Mouse (Mus musculus): Measurements from ENCODE around the gene Gm20388. TPM values are rescaled to one million over a fixed set of nuclear protein-coding genes. Genes with fewer than 3 reads are reported as not detected.

Gene Gm20388
- polyA plus RNA-seq, 1 experiment, result 28.1 TPM

GRCm38 (mm10) chr8:120435781-120436180 lies 525.1 kb downstream of the Gm20388 start:
- Histone ChIP-seq H3K9me3 (replicated peaks; ENCODE audit: control insufficient read depth, insufficient read depth, low read length, poor library complexity, severe bottlenecking) (no peaks in the 10 kb centered on the region), H3K4me1 (ENCODE audit: control insufficient read depth, insufficient read depth, low read length) (peaks cover 2% of the 10 kb centered on the region), H3K9ac (ENCODE audit: low read depth, poor library complexity, severe bottlenecking) (no peak overlapping the region), H3K36me3 (ENCODE audit: control insufficient read depth, insufficient read depth, low read length, poor library complexity, severe bottlenecking) (no peaks in the 10 kb centered on the region), H3K27me3 (ENCODE audit: control insufficient read depth, insufficient read depth, low read length, poor library complexity, severe bottlenecking) (no peaks in the 10 kb centered on the region), H3K27ac (ENCODE audit: insufficient read depth, low read length) (no peak overlapping the region), H3K4me3 (ENCODE audit: low read depth, low read length) (no peak overlapping the region)
- TF ChIP-seq EP300 (IDR thresholded peaks at IDR 0.05; ENCODE audit: insufficient read depth, low read depth, low read length) (no peak), CTCF (IDR thresholded peaks at IDR 0.05; ENCODE audit: low read depth, low read length) (no peak), POLR2A (IDR thresholded peaks at IDR 0.05; ENCODE audit: insufficient read depth, low read length) (no peak)

- Histone ChIP-seq H3K9ac (ENCODE audit: low read depth, poor library complexity, severe bottlenecking) (no peak overlapping the region), H3K4me1 (ENCODE audit: control insufficient read depth, insufficient read depth, low read length) (peaks cover 2% of the 10 kb centered on the region), H3K27ac (ENCODE audit: insufficient read depth, low read length) (no peak overlapping the region), H3K27me3 (ENCODE audit: control insufficient read depth, insufficient read depth, low read length, poor library complexity, severe bottlenecking) (no peaks in the 10 kb centered on the region), H3K36me3 (ENCODE audit: control insufficient read depth, insufficient read depth, low read length, poor library complexity, severe bottlenecking) (no peaks in the 10 kb centered on the region), H3K4me3 (ENCODE audit: low read depth, low read length) (no peak overlapping the region), H3K9me3 (replicated peaks; ENCODE audit: control insufficient read depth, insufficient read depth, low read length, poor library complexity, severe bottlenecking) (no peaks in the 10 kb centered on the region)
- TF ChIP-seq EP300 (IDR thresholded peaks at IDR 0.05; ENCODE audit: insufficient read depth, low read depth, low read length) (no peak), CTCF (IDR thresholded peaks at IDR 0.05; ENCODE audit: low read depth, low read length) (no peak), POLR2A (IDR thresholded peaks at IDR 0.05; ENCODE audit: insufficient read depth, low read length) (no peak)
Measured at GRCm38 (mm10) chr8:120436491-120437030, 525.9 kb downstream of the Gm20388 start.

GRCm38 (mm10) chr8:120437207-120437606 lies 526.6 kb downstream of the Gm20388 start:
- Histone ChIP-seq H3K4me3 (ENCODE audit: low read depth, low read length) (no peak overlapping the region), H3K4me1 (ENCODE audit: control insufficient read depth, insufficient read depth, low read length) (peaks cover 2% of the 10 kb centered on the region), H3K9me3 (replicated peaks; ENCODE audit: control insufficient read depth, insufficient read depth, low read length, poor library complexity, severe bottlenecking) (no peaks in the 10 kb centered on the region), H3K9ac (ENCODE audit: low read depth, poor library complexity, severe bottlenecking) (no peak overlapping the region), H3K27me3 (ENCODE audit: control insufficient read depth, insufficient read depth, low read length, poor library complexity, severe bottlenecking) (no peaks in the 10 kb centered on the region), H3K36me3 (ENCODE audit: control insufficient read depth, insufficient read depth, low read length, poor library complexity, severe bottlenecking) (no peaks in the 10 kb centered on the region), H3K27ac (ENCODE audit: insufficient read depth, low read length) (no peak overlapping the region)
- no peak for TF ChIP-seq POLR2A (IDR thresholded peaks at IDR 0.05; ENCODE audit: insufficient read depth, low read length)
- TF ChIP-seq CTCF (IDR thresholded peaks at IDR 0.05; ENCODE audit: low read depth, low read length), result no peak
- no peak for TF ChIP-seq EP300 (IDR thresholded peaks at IDR 0.05; ENCODE audit: insufficient read depth, low read depth, low read length)

- Histone ChIP-seq H3K9ac (ENCODE audit: low read depth, poor library complexity, severe bottlenecking) (no peak overlapping the region), H3K27me3 (ENCODE audit: control insufficient read depth, insufficient read depth, low read length, poor library complexity, severe bottlenecking) (no peaks in the 10 kb centered on the region), H3K27ac (ENCODE audit: insufficient read depth, low read length) (no peak overlapping the region), H3K9me3 (replicated peaks; ENCODE audit: control insufficient read depth, insufficient read depth, low read length, poor library complexity, severe bottlenecking) (no peaks in the 10 kb centered on the region), H3K4me3 (ENCODE audit: low read depth, low read length) (no peak overlapping the region; the same call in 1 of the 2 replicates), H3K4me1 (ENCODE audit: control insufficient read depth, insufficient read depth, low read length) (peaks cover 2% of the 10 kb centered on the region), H3K36me3 (ENCODE audit: control insufficient read depth, insufficient read depth, low read length, poor library complexity, severe bottlenecking) (no peaks in the 10 kb centered on the region)
- no peak for TF ChIP-seq CTCF (IDR thresholded peaks at IDR 0.05; ENCODE audit: low read depth, low read length)
- no peak for TF ChIP-seq POLR2A (IDR thresholded peaks at IDR 0.05; ENCODE audit: insufficient read depth, low read length)
- TF ChIP-seq EP300 (IDR thresholded peaks at IDR 0.05; ENCODE audit: insufficient read depth, low read depth, low read length), result no peak
Measured at GRCm38 (mm10) chr8:120437666-120438395, 527.2 kb downstream of the Gm20388 start.

GRCm38 (mm10) chr8:120439309-120439708 lies 528.7 kb downstream of the Gm20388 start:
- Histone ChIP-seq H3K9me3 (replicated peaks; ENCODE audit: control insufficient read depth, insufficient read depth, low read length, poor library complexity, severe bottlenecking) (no peaks in the 10 kb centered on the region), H3K36me3 (ENCODE audit: control insufficient read depth, insufficient read depth, low read length, poor library complexity, severe bottlenecking) (no peaks in the 10 kb centered on the region), H3K9ac (ENCODE audit: low read depth, poor library complexity, severe bottlenecking) (peak overlapping the region; percentile 20; the same call in 1 of the 2 replicates), H3K27me3 (ENCODE audit: control insufficient read depth, insufficient read depth, low read length, poor library complexity, severe bottlenecking) (no peaks in the 10 kb centered on the region), H3K4me1 (ENCODE audit: control insufficient read depth, insufficient read depth, low read length) (peaks cover 2% of the 10 kb centered on the region), H3K4me3 (ENCODE audit: low read depth, low read length) (peak overlapping the region; percentile 33; the same call in 1 of the 2 replicates), H3K27ac (ENCODE audit: insufficient read depth, low read length) (no peak overlapping the region)
- TF ChIP-seq EP300 (IDR thresholded peaks at IDR 0.05; ENCODE audit: insufficient read depth, low read depth, low read length), result no peak
- TF ChIP-seq CTCF (IDR thresholded peaks at IDR 0.05; ENCODE audit: low read depth, low read length), result no peak
- no peak for TF ChIP-seq POLR2A (IDR thresholded peaks at IDR 0.05; ENCODE audit: insufficient read depth, low read length)

GRCm38 (mm10) chr8:120440739-120441138 lies 530.1 kb downstream of the Gm20388 start:
- no peaks in the 10 kb centered on the region for H3K4me1 ChIP-seq (ENCODE audit: control insufficient read depth, insufficient read depth, low read length)
- H3K27ac ChIP-seq (ENCODE audit: insufficient read depth, low read length), result no peak overlapping the region
- H3K9ac ChIP-seq (ENCODE audit: low read depth, poor library complexity, severe bottlenecking), result no peak overlapping the region
- no peak overlapping the region for H3K4me3 ChIP-seq (ENCODE audit: low read depth, low read length)
- H3K36me3 ChIP-seq (ENCODE audit: control insufficient read depth, insufficient read depth, low read length, poor library complexity, severe bottlenecking), result no peaks in the 10 kb centered on the region
- no peaks in the 10 kb centered on the region for H3K27me3 ChIP-seq (ENCODE audit: control insufficient read depth, insufficient read depth, low read length, poor library complexity, severe bottlenecking)
- no peaks in the 10 kb centered on the region for H3K9me3 ChIP-seq (replicated peaks; ENCODE audit: control insufficient read depth, insufficient read depth, low read length, poor library complexity, severe bottlenecking)
- no peak for TF ChIP-seq POLR2A (IDR thresholded peaks at IDR 0.05; ENCODE audit: insufficient read depth, low read length)
- no peak for TF ChIP-seq EP300 (IDR thresholded peaks at IDR 0.05; ENCODE audit: insufficient read depth, low read depth, low read length)
- no peak for TF ChIP-seq CTCF (IDR thresholded peaks at IDR 0.05; ENCODE audit: low read depth, low read length)

Data from ES-Bruce4 (cell line).